Mouse (Mus musculus) neural tube, embryonic 13.5 days (tissue): ENCODE results near the gene Zcwpw1. TPM values are rescaled to one million over a fixed set of nuclear protein-coding genes. Genes with fewer than 3 reads are reported as not detected.

ENCODE experiments used
- ATAC-seq: fragments of 200-750 bp; cut with Nextera tagmentation; 2 replicates; pipeline ENCODE4 v1.8.0; 2017; ENCODE audit warnings: low read depth, mild to moderate bottlenecking, moderate TSS enrichment, moderate library complexity
- H3K27ac ChIP-seq: fragments of 300-500 bp; sonication (generic); replicated peaks from 2 replicates; pipeline ENCODE4 v1.5.1; 2015; ENCODE audit warnings: moderate library complexity, mild to moderate bottlenecking, inconsistent platforms
- H3K27me3 ChIP-seq: fragments of 300-500 bp; sonication (generic); 2 replicates; pipeline ENCODE4 v1.6.1; 2015; ENCODE audit warnings: mild to moderate bottlenecking, inconsistent platforms
- H3K36me3 ChIP-seq: fragments of 300-500 bp; sonication (generic); 2 replicates; pipeline ENCODE4 v1.6.1; 2015; ENCODE audit warnings: mild to moderate bottlenecking, inconsistent platforms
- H3K4me1 ChIP-seq: fragments of 300-500 bp; sonication (generic); replicated peaks from 2 replicates; pipeline ENCODE4 v1.6.1; 2015; ENCODE audit warnings: inconsistent platforms
- H3K4me2 ChIP-seq: fragments of 300-500 bp; sonication (generic); 2 replicates; pipeline ENCODE4 v1.6.1; 2015; ENCODE audit warnings: inconsistent platforms, mild to moderate bottlenecking, moderate library complexity
- H3K4me3 ChIP-seq: fragments of 300-500 bp; sonication (generic); 2 replicates; pipeline ENCODE4 v1.5.1; 2015; ENCODE audit warnings: mild to moderate bottlenecking, inconsistent platforms
- H3K9ac ChIP-seq: fragments of 300-500 bp; sonication (generic); 2 replicates; pipeline ENCODE4 v1.6.1; 2015; ENCODE audit warnings: moderate library complexity, mild to moderate bottlenecking, inconsistent platforms
- H3K9me3 ChIP-seq: fragments of 300-500 bp; sonication (generic); 2 replicates; pipeline ENCODE4 v1.6.1; 2016; ENCODE audit warnings: inconsistent platforms
- WGBS: fragments of 180-500 bp; shearing (Covaris S2); methylation state at CpG from one replicate; pipeline ENCODE4 v1.1.7; 2015; 5-methylcytosine and 5-hydroxymethylcytosine counted together
- polyA plus RNA-seq: library from polyadenylated mRNA; unstranded; fragments of >200 nt; fragmentation: Nextera tagmentation; extraction: Ambion mirVana; gene quantifications from 2 replicates; pipeline ENCODE4 v1.2.1, GENCODE M21; 2015

Gene Zcwpw1
- polyA plus RNA-seq, 1 experiment from 2014 or later: 10.4 TPM

DNA sequence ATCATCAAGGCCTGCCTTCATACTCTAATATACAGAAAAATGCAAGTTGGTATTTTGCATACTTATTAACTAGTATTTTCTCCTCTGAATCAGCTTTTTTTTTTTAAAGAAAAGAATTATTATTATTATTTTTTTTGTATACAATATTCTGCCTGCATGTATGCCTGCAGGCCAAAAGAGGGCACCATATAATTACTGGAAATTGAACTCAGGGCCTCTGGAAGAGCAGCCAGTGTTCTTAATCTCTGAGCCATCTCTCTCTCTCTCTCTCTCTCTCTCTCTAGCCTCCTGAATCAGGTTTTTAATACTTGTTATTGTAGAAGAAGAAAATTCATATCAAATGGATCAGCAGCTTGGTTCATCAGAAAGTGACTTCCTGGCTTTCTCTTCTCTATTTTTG, 4.0 kb downstream of the Zcwpw1 start:
- no peaks in the 10 kb centered on the region for H3K36me3 ChIP-seq
- no peak overlapping the region for H3K27ac ChIP-seq
- no peak overlapping the region for H3K4me2 ChIP-seq
- no peak overlapping the region for H3K4me3 ChIP-seq
- no peaks in the 10 kb centered on the region for H3K9me3 ChIP-seq
- H3K4me1 ChIP-seq: peaks cover 5% of the 10 kb centered on the region; the same call in 1 of the 2 replicates
- peaks cover 7% of the 10 kb centered on the region; the same call in 1 of the 2 replicates for H3K27me3 ChIP-seq
- no peak overlapping the region for H3K9ac ChIP-seq
- ATAC-seq: no peak

DNA sequence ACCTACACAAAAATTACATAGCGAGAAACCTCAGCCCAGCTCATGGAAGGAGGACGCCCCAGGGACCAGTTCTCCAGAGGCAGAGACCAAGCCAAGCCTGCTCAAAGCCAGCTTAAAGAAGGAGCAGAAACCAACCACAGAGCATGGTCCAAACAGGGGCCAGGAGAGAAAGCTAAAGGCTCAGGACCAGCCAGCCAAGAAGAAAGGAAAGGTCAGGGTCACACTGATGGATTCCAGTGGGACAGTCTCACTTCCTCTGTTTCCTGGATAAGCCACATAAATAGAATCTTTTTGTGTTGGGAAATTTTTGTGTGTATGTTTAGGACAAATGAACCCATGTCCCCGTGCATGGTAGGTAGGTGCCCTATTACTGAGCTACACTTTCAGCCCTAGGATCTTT, 9.0 kb downstream of the Zcwpw1 start:
- Histone ChIP-seq H3K4me2 (no peak overlapping the region), H3K4me3 (no peak overlapping the region), H3K27ac (no peak overlapping the region), H3K4me1 (no peaks in the 10 kb centered on the region), H3K9ac (no peak overlapping the region), H3K36me3 (no peaks in the 10 kb centered on the region), H3K27me3 (no peaks in the 10 kb centered on the region), H3K9me3 (no peaks in the 10 kb centered on the region)
- ATAC-seq: no peak
- 83% methylated on average over 3 of the region's 3 CpGs for whole genome bisulfite sequencing

- Histone ChIP-seq H3K36me3 (no peaks in the 10 kb centered on the region), H3K4me2 (no peak overlapping the region), H3K27me3 (no peaks in the 10 kb centered on the region), H3K4me3 (no peak overlapping the region), H3K9ac (no peak overlapping the region), H3K4me1 (no peaks in the 10 kb centered on the region), H3K27ac (no peak overlapping the region), H3K9me3 (no peaks in the 10 kb centered on the region)
- no peak for ATAC-seq
- 84% methylated on average over 3 of the region's 3 CpGs for WGBS
Observed at GRCm38 (mm10) chr5:137800917-137801316, 13.3 kb downstream of the Zcwpw1 start.

GRCm38 (mm10) chr5:137806158-137806557, 18.6 kb downstream of the Zcwpw1 start:
- no peaks in the 10 kb centered on the region for H3K4me1 ChIP-seq
- H3K9me3 ChIP-seq: no peaks in the 10 kb centered on the region
- H3K4me2 ChIP-seq: no peak overlapping the region
- H3K4me3 ChIP-seq: no peak overlapping the region
- no peak overlapping the region for H3K27ac ChIP-seq
- WGBS: 72% methylated on average over 1 of the region's 1 CpGs
- no peaks in the 10 kb centered on the region for H3K27me3 ChIP-seq
- H3K36me3 ChIP-seq: no peaks in the 10 kb centered on the region
- no peak overlapping the region for H3K9ac ChIP-seq
- no peak for ATAC-seq

DNA sequence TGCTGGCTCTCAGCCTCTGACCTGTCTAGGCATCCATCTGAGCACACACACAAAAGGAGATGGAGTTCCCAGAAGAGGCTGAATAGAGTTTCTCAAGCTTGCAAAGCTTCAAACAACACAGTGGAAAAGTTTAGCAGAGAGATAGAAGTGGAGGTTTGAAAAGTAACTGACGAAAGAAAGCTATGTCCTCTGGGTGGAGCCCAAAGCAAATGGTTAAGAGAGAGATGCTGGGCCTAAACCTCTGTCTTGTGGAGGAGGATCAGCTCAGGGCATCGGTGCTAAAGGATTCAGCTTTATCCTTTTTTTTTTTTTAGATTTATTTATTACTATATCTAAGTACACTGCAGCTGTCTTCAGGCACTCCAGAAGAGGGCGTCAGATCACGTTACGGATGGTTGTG, 20.7 kb downstream of the Zcwpw1 start:
- ATAC-seq: no peak
- no peak overlapping the region for H3K4me3 ChIP-seq
- no peaks in the 10 kb centered on the region for H3K9me3 ChIP-seq
- no peaks in the 10 kb centered on the region for H3K36me3 ChIP-seq
- H3K27ac ChIP-seq: no peak overlapping the region
- H3K4me2 ChIP-seq: no peak overlapping the region
- 86% methylated on average over 5 of the region's 5 CpGs for WGBS
- no peaks in the 10 kb centered on the region for H3K4me1 ChIP-seq
- H3K9ac ChIP-seq: no peak overlapping the region
- no peaks in the 10 kb centered on the region for H3K27me3 ChIP-seq

DNA sequence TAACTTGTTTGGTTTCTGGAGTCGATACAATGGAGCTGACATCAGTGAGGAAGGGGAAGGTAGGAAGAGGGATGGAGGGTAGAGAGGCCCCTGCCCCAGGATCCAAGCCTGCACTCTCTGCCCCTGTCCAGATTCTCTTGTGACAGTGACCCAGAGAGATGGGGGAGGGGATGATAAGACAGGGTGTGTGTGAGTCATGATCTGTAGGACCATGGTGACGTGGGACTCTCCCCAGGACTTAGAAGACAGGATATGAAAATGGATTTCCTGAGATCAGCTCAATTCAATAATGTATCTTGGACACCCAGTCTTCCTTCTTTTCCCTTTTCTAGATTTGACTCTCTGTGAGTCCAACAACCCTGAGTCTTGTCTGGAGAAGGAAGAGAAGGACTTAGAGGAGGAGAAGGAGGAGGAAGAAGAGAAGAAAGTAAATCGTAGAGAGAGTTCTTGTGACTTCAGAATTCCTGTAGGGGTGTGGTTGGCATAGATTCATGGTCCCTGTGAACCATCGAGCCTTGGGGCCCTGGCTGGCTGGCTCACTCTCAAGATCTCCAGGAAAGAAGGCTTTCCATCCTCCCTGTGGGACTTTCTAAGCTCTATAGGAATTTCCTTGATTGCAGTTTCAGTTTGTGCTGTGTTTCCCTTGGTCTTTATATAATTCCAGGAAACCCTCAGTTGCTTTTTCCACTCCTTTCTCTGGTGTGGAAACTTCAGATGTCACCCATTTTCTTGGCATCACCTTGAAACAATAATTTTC, 30.0 kb downstream of the Zcwpw1 start:
- Histone ChIP-seq H3K4me1 (no peaks in the 10 kb centered on the region), H3K27me3 (no peaks in the 10 kb centered on the region), H3K9ac (no peak overlapping the region), H3K4me3 (no peak overlapping the region), H3K4me2 (no peak overlapping the region), H3K9me3 (no peaks in the 10 kb centered on the region), H3K36me3 (no peaks in the 10 kb centered on the region), H3K27ac (no peak overlapping the region)
- WGBS: 73% methylated on average over 4 of the region's 4 CpGs
- no peak for ATAC-seq

DNA sequence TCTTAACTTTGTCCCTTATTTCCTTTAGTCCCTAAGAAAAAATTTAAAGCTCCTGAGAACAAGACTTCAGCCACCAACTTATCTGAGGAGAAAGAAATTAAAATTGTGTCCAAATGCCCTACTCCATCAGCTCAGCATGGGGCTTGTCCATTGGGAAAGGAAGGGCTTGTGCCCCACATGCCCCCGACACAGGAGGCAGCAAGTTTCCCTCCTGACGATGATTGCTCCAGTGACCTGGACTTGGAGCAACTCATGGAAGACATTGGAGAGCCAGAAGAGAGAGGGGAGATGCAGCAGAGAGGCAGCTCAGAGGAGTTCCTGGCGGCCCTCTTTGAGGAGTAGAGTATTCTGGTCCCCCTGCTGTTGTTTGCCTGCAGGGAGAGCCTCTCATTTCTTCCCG, 34.5 kb downstream of the Zcwpw1 start:
- no peak for ATAC-seq
- H3K9me3 ChIP-seq: no peaks in the 10 kb centered on the region
- WGBS: 64% methylated on average over 4 of the region's 4 CpGs

DNA sequence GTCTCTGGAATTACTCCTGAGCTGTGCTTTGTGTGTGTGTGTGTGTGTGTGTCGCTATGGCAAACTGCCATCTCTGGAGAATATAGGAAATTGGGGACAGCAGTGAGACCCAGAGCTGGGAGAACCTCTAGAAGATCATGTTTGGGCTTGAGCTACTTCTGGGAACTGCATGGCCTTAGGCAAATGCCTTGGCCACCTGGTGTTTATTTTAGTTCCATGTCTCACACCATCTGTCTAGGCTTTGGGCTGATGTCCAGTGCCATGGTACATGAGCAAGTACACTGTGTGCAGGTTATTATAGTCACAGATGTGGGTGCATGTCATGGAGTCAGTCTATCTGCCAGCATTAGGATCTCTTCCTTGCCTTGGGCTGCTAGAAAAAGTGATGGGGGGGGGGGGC, 35.0 kb downstream of the Zcwpw1 start:
- WGBS: 88% methylated on average over 1 of the region's 1 CpGs
- Histone ChIP-seq H3K9ac (no peak overlapping the region), H3K27me3 (no peaks in the 10 kb centered on the region), H3K4me3 (no peak overlapping the region), H3K36me3 (no peaks in the 10 kb centered on the region), H3K4me1 (no peaks in the 10 kb centered on the region), H3K4me2 (no peak overlapping the region), H3K27ac (no peak overlapping the region), H3K9me3 (no peaks in the 10 kb centered on the region)
- ATAC-seq: no peak

More for the DNA sequence above, 34.5 kb downstream of the Zcwpw1 start:
- no peak overlapping the region for H3K27ac ChIP-seq
- H3K27me3 ChIP-seq: no peaks in the 10 kb centered on the region
- no peak overlapping the region for H3K4me2 ChIP-seq
- H3K36me3 ChIP-seq: no peaks in the 10 kb centered on the region
- H3K4me3 ChIP-seq: no peak overlapping the region
- H3K9ac ChIP-seq: no peak overlapping the region
- no peaks in the 10 kb centered on the region for H3K4me1 ChIP-seq

GRCm38 (mm10) chr5:137823455-137824045, 36.0 kb downstream of the Zcwpw1 start:
- Histone ChIP-seq H3K36me3 (no peaks in the 10 kb centered on the region), H3K9ac (no peak overlapping the region), H3K27ac (no peak overlapping the region), H3K4me2 (no peak overlapping the region), H3K4me3 (no peak overlapping the region), H3K4me1 (no peaks in the 10 kb centered on the region), H3K27me3 (no peaks in the 10 kb centered on the region), H3K9me3 (no peaks in the 10 kb centered on the region)
- 79% methylated on average over 6 of the region's 6 CpGs for WGBS
- no peak for ATAC-seq

- H3K27ac ChIP-seq: no peak overlapping the region
- ATAC-seq: no peak
- WGBS: 91% methylated on average over 3 of the region's 3 CpGs
- H3K4me2 ChIP-seq: no peak overlapping the region
- H3K9ac ChIP-seq: no peak overlapping the region
- no peaks in the 10 kb centered on the region for H3K4me1 ChIP-seq
- H3K36me3 ChIP-seq: no peaks in the 10 kb centered on the region
- no peaks in the 10 kb centered on the region for H3K9me3 ChIP-seq
- H3K27me3 ChIP-seq: no peaks in the 10 kb centered on the region
- H3K4me3 ChIP-seq: no peak overlapping the region
Observed at GRCm38 (mm10) chr5:137825030-137825429, 37.4 kb downstream of the Zcwpw1 start.

DNA sequence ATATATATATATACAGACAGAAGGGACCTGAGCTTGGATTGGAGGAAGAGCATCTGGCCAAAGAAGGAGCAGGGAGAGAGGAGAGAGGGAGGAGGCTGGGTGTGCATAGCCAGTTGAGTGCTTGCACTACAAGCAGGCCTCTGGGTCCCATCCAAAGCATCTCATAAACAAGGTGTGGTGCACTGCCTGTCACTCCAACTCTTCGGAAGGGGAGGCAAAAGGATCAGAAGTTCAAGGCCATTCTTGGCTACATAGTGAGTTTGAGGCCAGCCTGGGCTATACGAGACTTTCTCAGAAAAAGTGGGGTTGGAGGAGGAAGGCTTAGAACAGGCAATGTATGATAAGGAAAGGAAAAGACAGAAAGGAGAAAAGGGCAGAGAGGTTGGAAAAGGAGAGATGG, 38.4 kb downstream of the Zcwpw1 start:
- no peaks in the 10 kb centered on the region for H3K36me3 ChIP-seq
- H3K9me3 ChIP-seq: no peaks in the 10 kb centered on the region
- no peak overlapping the region for H3K9ac ChIP-seq
- no peak overlapping the region for H3K4me2 ChIP-seq
- H3K27me3 ChIP-seq: no peaks in the 10 kb centered on the region
- ATAC-seq: no peak
- H3K4me3 ChIP-seq: no peak overlapping the region
- H3K4me1 ChIP-seq: no peaks in the 10 kb centered on the region
- H3K27ac ChIP-seq: no peak overlapping the region
- 82% methylated on average over 2 of the region's 2 CpGs for WGBS

DNA sequence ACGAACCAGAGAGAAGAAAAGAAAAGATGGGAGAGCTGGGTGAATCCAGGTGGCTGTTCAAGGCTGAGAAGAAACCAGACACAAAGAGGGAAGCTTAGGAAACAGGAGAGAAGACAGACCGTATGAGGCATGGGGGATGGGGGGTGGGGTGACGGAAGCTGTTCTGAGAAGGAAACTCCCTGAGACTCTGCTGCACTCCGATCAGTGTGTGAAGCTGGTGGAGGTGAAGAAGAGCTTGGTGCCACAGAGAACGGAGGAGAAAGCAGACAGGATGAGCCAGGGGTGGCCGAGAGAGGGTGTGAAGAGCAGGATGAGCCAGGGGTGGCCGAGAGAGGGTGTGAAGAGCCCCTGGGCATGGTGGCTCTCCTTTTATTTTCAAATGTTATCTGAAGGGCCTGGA, 38.8 kb downstream of the Zcwpw1 start:
- WGBS: 64% methylated on average over 7 of the region's 7 CpGs
- no peaks in the 10 kb centered on the region for H3K4me1 ChIP-seq
- no peak for ATAC-seq
- H3K9ac ChIP-seq: no peak overlapping the region
- H3K27me3 ChIP-seq: no peaks in the 10 kb centered on the region
- H3K27ac ChIP-seq: no peak overlapping the region
- H3K4me3 ChIP-seq: no peak overlapping the region
- no peak overlapping the region for H3K4me2 ChIP-seq
- H3K36me3 ChIP-seq: no peaks in the 10 kb centered on the region
- H3K9me3 ChIP-seq: no peaks in the 10 kb centered on the region

GRCm38 (mm10) chr5:137828694-137829093, 41.1 kb downstream of the Zcwpw1 start:
- Histone ChIP-seq H3K4me2 (no peak overlapping the region), H3K4me1 (no peaks in the 10 kb centered on the region), H3K4me3 (no peak overlapping the region), H3K27ac (no peak overlapping the region), H3K9me3 (no peaks in the 10 kb centered on the region), H3K27me3 (no peaks in the 10 kb centered on the region), H3K9ac (no peak overlapping the region), H3K36me3 (no peaks in the 10 kb centered on the region)
- no peak for ATAC-seq
- 87% methylated on average over 6 of the region's 6 CpGs for WGBS
